Mouse (Mus musculus): ENCODE data around the gene Acap3.

Acap3 gene

DNA sequence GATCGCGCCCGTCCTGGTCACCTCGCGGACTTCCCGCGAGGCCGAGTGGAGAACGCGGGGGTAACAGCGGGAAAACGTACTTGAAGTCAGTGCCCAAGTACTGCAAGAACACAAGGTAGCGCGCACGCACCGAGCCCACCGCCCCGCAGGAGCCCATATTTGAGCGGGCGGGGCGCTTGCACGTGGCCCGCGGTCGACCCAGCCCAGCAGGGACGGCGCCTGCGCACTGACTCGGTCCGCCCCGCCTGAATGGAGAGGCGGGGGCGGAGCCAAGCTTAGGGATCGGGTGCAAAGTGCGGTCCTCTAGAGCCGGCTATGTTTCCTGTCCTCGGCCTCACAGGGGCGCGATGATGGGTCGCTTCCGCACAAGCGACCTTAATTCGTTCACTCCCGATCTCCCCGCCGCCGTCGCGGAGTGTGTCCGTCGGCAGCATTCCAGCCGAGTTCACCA lies at the start of gene Acap3, which contains the start of gene Pusl1:
TSS of gene Acap3 (plus strand) at position 272 of the 451 bp plus-strand sequence.
TSS of gene Pusl1 (minus strand) at position 231 of the 451 bp plus-strand sequence.
- DNase-seq: peak; percentile 97 to 98

DNA sequence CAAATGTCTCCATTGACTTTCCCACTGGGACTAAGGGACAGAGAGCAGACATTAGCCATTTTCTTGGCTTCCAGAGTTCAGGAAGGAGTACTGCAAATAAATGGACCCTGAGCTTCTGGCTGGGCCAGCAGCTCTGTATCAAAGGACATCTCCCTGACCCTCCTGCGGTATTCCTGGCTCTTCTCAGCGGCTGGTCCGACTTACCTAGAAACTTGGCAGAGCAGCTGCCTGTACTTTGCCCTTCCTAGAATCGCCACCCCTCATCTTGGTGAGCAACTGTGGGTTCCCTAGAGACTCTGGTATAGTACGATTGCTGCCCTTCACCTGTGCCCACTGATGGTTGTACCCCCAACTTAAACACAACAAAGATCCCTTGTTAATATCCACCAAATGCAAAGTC lies 48.4 kb upstream of the Acap3 start:
- no peak for DNase-seq

DNA sequence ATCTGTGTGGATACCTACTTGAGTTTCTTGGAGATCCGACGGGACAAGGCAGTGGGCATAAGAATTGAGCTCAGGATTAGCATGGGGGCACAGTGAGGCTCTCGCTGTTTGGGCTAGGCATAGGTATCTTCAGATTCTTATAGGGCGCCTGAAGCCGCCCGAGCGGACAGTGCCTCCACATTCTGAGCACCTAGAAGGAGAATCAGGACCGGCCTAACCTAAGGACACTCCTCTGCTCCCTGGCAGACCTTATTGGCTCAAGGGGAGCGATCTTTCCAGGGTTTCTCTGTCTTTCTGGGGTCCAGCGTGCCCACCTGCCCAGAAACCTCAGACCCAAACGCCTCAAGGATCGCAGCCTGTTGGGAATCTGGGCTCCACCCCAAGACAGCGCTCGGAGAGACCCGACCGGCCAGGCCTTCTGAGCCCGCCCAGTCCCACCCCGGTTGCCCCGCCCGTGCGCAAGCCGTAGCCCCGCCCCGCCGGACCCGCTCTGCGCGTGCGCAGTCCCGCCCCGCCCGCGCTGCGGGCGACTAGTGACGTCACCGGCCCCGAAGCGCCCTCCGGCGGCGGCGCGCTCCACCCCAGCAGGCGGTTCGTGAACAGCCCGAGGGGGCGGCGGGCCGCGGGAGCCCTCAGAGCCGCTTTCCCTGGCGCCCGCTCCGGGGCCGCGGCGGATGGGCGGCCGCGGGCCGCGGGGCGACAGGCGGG lies 44.6 kb upstream of the Acap3 start, which contains the start of gene Dvl1:
TSS of gene Dvl1 (plus strand) at position 532 of the 708 bp plus-strand sequence.
- DNase-seq: peak; percentile 91 to 97

DNA sequence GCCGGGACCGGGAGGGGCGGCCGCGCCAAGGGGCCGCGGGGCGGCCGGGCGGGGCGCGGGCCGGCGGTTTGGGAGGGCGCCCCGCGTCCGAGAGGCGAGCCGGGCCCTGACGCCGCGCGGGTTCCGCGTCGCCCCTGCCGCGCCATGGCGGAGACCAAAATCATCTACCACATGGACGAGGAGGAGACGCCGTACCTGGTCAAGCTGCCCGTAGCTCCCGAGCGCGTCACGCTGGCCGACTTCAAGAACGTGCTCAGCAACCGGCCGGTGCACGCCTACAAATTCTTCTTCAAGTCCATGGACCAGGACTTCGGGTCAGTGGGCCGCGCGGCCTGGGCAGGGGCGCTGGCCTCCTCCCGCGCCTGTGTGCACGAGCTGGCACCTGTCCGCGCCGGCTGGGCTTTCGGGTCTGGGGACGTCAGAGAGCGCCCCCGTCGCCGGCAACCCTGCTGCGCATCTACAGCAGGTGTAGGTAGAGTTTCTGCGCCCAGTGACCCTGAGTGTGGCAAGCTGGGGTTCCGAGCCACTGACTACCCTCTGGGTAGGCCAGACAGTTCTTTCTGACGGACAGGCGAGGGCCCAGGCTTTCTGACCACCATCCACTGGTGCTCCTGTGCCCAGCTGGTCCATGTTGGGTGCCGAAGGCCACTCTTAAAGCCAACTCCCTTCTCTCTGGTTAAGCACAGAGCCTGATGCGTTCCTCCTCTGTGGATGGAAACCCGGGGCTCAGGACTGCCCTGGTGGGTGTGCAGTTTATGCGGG lies 43.9 kb upstream of the Acap3 start:
- DNase-seq: peak; percentile 57 to 73

DNA sequence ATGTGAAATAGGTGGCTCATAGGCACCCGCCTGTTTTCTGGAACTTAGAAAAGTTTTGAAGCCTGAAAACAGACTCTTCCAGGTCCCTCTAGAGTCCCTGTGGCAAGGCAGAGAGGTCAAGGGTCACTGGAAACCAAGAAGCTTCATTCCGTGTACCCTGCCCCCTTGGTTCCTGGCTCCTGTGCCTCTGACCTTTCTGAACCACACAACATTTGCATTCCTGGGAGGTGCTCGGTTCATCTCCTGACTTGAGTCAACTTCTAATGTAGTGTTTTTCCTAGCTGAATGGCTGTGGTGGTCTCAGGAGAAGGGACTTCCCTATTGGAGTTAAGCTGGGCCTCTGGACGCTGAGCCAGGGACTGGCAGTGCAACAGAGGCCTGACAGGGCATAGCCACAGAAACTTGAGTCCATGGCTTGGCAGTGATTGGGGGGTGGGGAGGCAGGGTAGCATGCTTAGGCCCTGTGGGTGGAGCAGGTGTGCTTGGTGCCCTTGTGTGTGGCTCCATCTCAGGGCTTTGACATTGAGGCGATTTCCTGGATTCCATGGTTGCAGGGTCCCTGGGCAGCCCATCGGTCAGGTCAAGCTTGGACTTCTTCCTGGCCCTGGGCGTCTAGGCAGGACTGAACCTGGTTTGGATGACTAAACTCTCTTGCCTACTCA lies 43.1 kb upstream of the Acap3 start:
- no peak for DNase-seq

DNA sequence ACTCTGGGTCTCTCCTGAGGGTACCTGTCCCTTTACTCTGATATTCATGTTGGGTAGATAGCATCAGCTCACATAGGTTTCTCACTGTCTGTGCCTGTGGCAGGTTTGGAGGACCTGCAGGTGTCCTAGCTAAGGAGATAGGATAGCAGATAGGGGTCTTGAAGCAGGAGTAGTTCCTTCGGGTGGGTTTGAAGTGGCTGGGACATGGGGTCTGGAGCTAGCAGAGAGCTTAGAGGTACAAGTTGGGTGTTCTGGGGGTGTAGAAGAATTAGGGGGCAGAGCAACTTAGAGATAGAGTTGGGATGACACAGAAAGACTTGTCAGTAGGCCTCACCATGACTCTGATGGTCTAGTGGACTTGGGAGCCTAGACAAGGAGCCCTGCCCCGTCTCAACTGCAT lies 42.2 kb upstream of the Acap3 start:
- no peak for DNase-seq

DNA sequence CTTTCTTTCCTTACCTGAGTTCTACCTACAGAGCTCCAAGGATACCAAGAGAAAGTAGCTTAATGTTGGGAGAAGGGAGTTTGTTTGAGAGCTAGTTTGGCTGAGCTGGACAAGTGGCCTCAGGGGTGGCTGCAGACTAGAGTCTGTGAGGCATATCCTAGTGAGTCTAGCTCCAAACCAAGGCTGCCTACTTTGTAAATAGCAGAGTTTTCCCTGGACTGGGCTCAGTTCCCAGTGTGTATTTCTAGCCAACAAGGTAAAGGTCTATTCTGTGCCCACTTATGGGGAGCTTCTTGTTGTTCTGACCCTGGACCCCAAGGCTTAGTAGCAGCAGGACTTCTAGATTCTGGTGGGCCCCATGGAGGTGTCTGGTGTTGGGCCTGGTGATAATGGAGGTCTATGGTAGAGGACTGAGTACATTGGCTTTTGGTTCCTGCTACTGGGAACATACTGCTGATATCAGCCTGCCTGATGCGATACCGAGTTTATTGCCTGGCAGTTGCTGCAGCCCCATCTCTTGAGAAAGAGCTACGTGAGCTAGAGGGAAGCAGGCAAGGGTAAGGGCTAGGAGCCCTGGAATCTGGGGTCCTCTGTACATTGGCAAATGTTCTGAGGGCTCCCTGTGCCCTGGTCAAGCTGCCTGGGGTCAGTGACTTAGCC lies 41.7 kb upstream of the Acap3 start:
- no peak for DNase-seq

DNA sequence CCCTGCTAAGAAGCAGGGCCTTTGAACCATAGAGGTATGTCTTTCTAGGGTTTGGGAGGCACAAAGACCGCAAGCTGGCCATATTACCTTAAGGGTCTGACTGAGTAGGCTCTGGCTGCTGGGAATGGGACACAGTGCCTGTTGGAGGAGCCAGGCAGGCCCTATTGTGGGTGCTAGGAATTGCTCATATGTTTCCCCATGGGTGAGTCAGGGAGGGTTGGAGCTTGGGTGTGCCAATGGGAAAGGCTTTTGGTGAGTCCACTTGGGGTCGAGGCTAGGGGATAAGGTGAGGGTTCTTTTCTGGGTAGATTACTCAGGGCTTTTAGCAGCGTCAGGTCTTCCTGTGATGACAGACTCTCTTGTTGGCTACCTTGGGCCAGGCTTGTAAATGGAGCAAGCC lies 40.3 kb upstream of the Acap3 start:
- DNase-seq: no peak

DNA sequence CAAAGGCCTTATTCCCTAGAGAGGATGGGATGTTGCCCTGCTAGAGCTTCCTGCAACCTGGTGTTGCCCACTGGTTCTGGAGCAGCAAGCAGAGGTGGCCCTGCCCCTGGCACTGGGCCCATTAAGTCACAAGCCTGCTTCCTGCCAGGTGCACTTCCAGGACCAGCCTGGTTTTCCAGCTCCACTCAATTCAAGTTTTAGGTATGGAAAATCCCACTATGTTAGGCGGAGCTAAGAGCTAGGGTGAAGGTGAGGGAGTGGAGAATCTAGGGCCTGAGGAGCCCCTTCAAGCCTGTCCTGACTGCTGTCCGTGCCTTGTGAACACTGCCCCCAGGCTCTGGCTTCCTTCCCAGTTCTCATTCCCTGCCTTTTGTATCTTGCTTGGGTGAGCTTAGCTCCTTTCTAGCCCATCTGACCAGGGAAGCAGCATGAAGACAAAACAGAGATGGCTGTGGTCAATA lies 39.6 kb upstream of the Acap3 start:
- no peak for DNase-seq

DNA sequence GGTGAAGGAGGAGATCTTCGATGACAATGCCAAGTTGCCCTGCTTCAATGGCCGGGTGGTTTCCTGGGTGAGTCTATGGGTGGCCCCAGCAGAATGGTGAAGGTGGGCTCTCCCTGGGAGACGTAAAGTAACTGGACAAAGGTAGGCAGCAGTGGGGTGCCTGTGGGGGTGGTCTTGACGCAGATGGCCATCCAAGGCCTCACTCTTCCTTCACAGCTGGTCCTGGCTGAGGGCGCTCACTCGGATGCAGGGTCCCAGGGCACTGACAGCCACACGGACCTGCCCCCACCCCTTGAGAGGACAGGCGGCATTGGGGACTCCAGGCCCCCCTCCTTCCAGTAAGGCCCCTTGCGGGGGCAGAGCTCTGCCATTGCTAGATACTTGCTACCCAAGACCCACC lies 38.2 kb upstream of the Acap3 start:
- no peak for DNase-seq

DNA sequence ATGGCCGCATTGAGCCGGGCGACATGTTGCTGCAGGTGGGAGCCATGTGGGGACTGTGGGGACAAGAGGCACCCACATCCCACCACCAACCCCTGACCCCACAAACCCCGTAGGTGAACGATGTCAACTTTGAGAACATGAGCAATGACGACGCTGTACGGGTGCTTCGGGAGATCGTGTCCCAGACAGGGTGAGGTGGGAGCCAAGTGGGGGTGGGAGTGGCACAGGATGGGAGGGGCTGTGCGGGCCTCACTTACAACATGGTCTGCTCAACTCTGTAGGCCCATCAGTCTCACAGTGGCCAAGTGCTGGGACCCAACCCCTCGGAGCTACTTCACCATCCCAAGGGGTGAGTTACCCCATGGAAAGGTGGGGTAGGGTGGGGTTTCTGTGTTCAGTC lies 36.6 kb upstream of the Acap3 start:
- DNase-seq: no peak

DNA sequence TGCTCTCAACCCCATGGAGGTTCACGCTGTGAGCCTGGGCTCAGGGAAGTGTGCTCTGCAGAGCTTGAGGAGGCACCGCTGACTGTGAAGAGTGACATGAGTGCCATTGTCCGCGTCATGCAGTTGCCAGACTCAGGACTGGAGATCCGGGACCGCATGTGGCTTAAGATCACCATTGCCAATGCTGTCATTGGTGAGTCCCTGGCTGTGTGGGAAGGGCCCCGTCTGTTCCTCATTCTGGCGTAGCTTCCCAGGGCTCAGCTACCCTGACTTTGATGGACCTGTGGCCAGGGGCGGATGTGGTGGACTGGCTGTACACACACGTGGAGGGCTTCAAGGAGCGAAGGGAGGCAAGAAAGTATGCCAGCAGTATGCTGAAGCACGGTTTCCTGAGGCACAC lies 35.6 kb upstream of the Acap3 start:
- no peak for DNase-seq

DNA sequence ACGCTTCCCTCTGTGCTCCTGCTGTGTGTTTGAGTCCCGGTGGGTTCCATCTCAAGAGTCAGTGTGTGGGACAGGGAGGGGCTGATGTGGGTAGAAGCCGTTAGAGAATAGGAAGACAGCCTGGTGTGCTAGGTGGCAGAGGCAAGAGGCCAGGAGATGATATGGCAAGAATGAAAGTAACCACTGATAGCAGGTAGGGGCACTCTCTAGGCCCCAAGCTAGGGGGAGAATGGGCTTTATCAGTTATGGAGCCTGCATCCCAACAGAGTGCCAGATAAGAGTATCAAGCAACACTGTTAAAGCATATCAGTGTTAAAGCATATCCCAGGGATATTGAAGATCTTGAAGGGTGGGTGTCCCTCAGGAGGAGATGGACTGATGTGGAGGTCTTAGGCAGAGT lies 34.7 kb upstream of the Acap3 start:
- DNase-seq: peak in 1 of 2 experiments; percentile 2

DNA sequence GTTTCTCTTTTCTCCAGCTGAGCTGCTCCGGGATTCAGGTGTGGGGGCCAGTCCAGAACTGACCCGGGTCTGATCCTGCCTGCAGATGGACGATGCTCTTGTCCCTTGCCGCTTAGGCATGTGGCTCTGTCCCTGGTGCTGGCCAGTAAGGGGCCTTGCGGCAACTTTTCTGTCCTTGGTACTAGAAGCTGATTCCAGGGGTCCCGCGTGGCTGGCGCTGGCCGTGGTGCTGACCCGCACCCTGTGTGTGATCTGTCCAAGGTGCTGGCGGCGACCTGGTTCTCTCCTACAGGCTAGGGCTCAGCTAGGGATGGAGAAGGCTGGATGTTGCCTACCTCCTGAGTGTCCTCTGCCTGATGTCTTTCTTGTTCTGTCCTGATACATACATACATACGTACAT lies 32.3 kb upstream of the Acap3 start:
- peak; percentile 39 to 40 for DNase-seq

DNA sequence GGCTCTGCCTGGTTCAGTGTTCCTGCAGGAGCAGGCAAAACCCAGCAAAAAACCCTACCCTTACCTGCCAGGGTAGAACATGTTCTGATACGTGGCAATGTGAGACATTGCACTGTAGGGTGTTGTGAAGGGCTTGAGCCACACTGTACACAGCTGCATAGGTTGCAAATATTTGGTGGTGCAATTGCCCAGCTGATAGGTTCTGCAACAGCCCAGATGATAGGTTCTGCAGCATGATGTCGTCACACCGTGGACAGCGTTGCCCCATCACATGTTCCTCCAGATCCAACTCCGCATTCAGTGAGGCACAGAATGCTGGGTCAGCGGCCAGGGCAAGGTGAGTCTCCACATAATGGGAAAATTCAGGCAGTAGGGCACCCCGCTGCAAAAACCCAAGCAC lies 29.8 kb upstream of the Acap3 start:
- DNase-seq: no peak

DNA sequence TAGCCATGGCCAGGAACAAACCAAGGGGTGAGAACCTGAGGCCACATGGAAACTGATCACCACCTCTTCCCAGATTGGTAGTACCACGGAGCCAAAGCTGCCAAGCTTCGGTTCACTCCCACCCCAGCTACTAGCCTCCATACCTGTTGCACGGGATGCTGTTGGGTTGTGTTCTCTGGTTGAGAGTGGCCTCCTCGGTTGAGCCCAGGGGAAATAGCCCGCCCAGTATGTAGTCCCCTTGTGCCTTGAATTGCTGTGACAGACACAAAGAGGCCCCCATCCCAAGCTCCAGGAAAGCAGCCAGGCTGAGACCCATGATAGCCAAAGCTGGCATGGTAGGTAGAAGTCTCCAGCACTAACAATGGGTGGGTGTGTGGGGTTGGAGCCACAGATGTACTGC lies 28.6 kb upstream of the Acap3 start, which contains the start of gene Tas1r3:
TSS of gene Tas1r3 (minus strand) at position 362 of the 400 bp plus-strand sequence.
- DNase-seq: no peak

DNA sequence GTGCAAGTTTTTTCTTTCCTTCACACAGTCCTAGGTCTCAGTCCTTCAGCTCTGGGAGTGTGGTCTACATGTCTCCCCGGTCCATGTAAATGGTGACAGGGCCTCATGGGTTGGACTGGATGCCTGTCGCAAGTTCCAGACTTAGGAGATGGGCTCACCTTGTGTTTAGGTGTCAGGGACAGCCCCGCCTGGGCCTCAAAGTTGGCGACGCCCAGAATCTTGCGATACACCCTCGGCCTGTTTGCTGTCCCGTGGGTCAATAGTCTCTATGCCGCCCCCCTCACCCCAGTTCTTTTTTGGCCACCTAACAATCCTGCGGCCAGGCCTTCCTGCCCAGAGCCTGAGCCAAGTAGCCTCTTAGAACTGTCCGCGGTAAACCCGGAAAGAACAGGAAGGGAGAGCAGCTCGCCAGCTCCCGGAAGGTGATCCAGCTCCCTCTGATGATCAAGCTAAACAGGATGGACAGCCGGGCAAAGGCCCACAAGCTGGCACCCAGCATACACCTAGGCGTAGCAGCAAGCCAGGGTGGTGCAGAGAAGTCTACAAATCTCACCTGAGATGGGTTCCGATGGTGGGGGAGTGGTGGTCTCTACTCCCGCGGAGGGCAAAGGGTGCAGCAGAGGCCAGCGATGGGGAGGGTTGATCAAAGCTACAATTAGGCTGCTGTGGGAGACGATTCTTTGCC lies 22.9 kb upstream of the Acap3 start:
- peak in 1 of 2 experiments; percentile 34 for DNase-seq

DNA sequence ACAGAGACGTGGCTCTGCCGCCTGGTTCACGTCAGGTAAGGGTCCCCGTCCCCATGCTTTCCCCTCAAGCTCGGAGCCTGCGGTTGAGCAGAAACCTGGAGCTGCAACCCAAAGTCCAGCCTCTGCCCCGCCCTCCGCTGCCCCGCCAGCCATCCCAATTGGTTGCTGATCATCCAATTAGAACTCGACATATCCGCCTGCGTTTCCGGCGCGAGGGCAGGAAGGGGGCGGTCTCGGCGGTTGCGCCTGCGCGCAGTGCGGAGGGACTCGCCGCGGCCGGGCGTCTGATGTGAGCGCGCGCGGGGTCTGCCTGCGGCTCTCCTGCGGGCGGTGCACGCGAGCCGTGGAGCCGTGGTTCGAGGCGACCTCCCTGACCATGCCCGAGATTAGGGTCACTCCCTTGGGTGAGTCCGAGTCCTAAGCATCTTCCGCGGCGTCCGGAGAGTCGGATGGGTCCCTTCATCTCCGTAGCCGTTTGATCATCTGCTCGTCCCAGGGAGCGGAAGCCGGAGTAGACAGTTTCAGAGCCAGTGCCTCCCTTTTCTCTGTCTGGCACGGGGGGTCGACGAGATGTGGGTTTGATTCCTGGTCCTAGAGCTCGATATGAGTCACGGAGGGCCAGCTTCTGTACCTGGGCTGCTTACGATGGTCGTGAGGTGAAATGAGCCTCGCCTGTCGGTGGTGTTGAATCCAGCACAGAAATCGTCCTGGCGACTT lies 22.1 kb upstream of the Acap3 start, which contains the start of the genes Cptp and Ints11:
TSS of gene Cptp (minus strand) at position 124 of the 717 bp plus-strand sequence.
TSS of gene Ints11 (plus strand) at position 230 of the 717 bp plus-strand sequence.
- peak; percentile 96 to 97 for DNase-seq

DNA sequence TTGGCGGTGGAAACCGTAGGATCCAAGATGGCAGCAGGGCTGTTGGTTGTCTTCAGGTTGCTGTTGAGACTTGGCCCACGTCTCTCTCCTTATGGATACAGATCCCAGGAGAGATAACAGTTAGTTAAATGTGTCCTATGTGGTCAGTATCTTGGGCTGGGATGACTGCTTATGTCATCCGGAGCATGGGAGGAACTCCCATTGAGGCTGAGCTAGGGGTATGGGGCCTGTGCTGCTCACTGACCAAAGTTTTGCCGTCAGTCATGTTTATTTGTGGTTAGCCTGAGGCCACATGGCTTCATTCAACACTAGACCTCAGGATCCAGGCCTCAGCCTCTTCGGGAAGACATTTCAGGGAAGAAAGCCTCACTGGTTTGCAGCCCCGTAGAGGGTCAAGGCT lies 20.2 kb upstream of the Acap3 start:
- no peak for DNase-seq

DNA sequence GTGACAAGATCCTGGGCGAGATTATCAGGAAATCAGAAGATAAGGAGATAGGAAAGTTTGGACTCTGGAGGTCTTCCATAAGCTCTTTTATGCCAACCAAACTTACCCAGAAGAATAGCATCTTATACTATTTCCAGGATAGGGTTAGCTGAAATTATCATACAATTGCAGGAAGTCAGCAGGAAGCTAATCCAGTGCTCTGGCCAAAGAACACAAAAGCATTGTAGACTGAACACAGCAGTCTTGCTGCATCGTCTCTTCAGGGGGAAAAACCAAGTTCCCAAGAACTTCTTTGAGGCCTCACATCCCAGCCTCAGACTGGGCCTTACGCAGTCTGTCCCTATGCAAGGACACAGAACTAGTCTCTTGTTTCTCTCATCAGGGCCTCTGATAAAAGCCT lies 8.0 kb upstream of the Acap3 start:
- no peak for DNase-seq

DNA sequence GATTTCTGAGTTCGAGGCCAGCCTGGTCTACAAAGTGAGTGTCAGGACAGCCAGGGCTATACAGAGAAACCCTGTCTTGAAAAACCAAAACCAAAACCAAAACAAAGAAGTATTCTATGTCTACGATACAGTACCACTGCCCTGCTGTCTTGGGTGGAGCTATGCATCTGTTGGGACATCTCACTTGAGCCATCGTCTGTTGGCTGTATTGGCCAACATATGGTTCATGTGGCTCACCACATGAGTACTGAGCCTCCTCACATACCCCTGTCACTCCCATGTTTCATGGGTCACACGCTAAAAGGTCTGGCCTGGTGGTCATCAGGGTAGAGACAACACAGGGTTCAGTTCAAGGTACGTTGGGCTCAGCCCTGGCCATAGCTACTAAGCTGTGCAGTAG lies 5.3 kb upstream of the Acap3 start:
- no peak for DNase-seq
